Mouse (Mus musculus) bone marrow, adult 2 months (tissue): ENCODE results near the gene Olfr871.

ENCODE experiments used
- CTCF ChIP-seq: fragments of 200-500 bp; IDR thresholded peaks from 2 replicates; pipeline ENCODE4 v1.5.1; 2011; ENCODE audit warnings: low read length, control low read depth; ENCODE audit not compliant: control insufficient read depth, insufficient read depth
- POLR2A ChIP-seq: fragments of 200-500 bp; IDR thresholded peaks from 2 replicates; pipeline ENCODE4 v1.6.1; 2011; ENCODE audit warnings: low read depth, mild to moderate bottlenecking, control low read depth, low read length, borderline replicate concordance; ENCODE audit not compliant: control insufficient read depth

DNA sequence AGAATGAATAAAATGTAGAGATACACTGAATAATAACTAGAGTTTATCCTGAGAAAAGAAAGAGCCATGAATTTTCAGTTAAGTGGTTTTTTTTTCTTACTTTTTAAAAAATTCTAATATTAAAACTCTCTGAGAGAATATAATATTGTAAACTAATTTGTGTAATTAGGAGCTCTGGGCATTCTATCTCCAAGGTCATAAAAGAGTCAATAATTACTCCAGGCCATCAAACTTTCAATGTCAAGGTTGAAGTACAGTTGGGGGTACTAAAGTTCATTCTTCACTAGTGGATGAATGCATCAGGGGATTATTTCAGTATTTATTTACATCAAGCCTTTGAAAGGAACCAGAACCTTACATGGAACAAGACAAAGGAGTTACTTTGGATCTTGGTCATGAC is 24.8 kb downstream of the Olfr871 start, which contains the start of gene Olfr872:
- TF ChIP-seq POLR2A (no peak), CTCF (no peak)
